Mouse (Mus musculus) megakaryocyte, embryonic 14.5 days (primary cell): ENCODE measurements at regions not wholly inside any gene's neighbourhood (a gene's known extent, or its start where the extent isn't known, plus 50 kb on each side); places are given as distances from the start of the nearest gene placed in this dataset.

ENCODE experiments used
- FLI1 ChIP-seq: IDR thresholded peaks from 2 replicates; pipeline ENCODE4 v1.6.1; 2012; ENCODE audit warnings: low read length, inconsistent platforms, mixed read lengths
- GATA1 ChIP-seq: IDR thresholded peaks from 3 replicates; pipeline ENCODE4 v1.6.1; 2012; ENCODE audit warnings: mixed read lengths, low read length, inconsistent platforms, borderline replicate concordance

DNA sequence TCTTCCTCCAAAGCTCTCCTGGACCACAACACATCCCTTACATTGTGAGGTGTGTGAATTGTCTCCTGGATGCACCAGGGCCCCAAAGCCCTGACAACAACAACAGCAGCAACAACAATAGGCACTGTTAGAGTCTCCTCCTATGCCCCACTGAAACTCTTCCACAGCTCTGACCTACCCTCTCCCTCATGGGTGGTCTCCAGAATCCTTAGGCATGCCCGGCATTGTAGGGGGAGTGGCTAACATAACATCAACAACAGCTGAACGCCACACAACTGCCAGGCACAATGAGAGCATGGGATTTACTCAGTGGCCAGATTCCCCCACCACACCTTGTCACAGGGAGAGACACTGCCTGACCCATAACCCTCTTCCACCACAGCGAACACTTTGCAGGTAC is 223.2 kb downstream of the 3110018I06Rik start:
- TF ChIP-seq GATA1 (no peak), FLI1 (no peak)
